Mouse (Mus musculus): ENCODE measurements around the gene Gm49337. TPM values are rescaled to one million over a fixed set of nuclear protein-coding genes. Genes with fewer than 3 reads are reported as not detected.

Gene Gm49337
- polyA plus RNA-seq, 1 experiment from 2014 or later: not detected

Other genes starting within 250 kb of the Gm49337 start
- not detected in 2 replicates for gene Dmbx1, start 233.5 kb upstream of the Gm49337 start, polyA plus RNA-seq (2014; fragmentation: Nextera tagmentation; extraction: Ambion mirVana)
- 0.94 and 1.1 TPM in 2 replicates for gene Faah, start 155.5 kb upstream of the Gm49337 start, polyA plus RNA-seq (2014; fragmentation: Nextera tagmentation; extraction: Ambion mirVana)
- 25.9 and 27.8 TPM in 2 replicates for gene Nsun4, start 119.5 kb upstream of the Gm49337 start, polyA plus RNA-seq (2014; fragmentation: Nextera tagmentation; extraction: Ambion mirVana)
- 941 and 954 TPM in 2 replicates for gene Uqcrh, start 98.3 kb upstream of the Gm49337 start, polyA plus RNA-seq (2014; fragmentation: Nextera tagmentation; extraction: Ambion mirVana)
- gene Lrrc41, start 98.1 kb upstream of the Gm49337 start, polyA plus RNA-seq (2014; fragmentation: Nextera tagmentation; extraction: Ambion mirVana): 61.0 and 61.3 TPM in 2 replicates
- gene Rad54l, start 49.7 kb upstream of the Gm49337 start, polyA plus RNA-seq (2014; fragmentation: Nextera tagmentation; extraction: Ambion mirVana): 24.3 and 29.1 TPM in 2 replicates
- 57.9 and 62.2 TPM in 2 replicates for gene Pomgnt1, start 49.5 kb upstream of the Gm49337 start, polyA plus RNA-seq (2014; fragmentation: Nextera tagmentation; extraction: Ambion mirVana)
- 1.6 and 2.3 TPM in 2 replicates for gene Lurap1, start 22.0 kb upstream of the Gm49337 start, polyA plus RNA-seq (2014; fragmentation: Nextera tagmentation; extraction: Ambion mirVana)
- not detected in 2 replicates for gene Tspan1, start 5.8 kb upstream of the Gm49337 start, polyA plus RNA-seq (2014; fragmentation: Nextera tagmentation; extraction: Ambion mirVana)
- gene 1700042G07Rik, start within 50 bp of the Gm49337 start, polyA plus RNA-seq (2014; fragmentation: Nextera tagmentation; extraction: Ambion mirVana): not detected in 2 replicates
- 21.5 and 22.4 TPM in 2 replicates for gene Pik3r3, start 48.2 kb downstream of the Gm49337 start, polyA plus RNA-seq (2014; fragmentation: Nextera tagmentation; extraction: Ambion mirVana)

Data from heart, embryonic 11.5 days (tissue).